Mouse (Mus musculus) myocyte (in vitro differentiated cells): ENCODE data around the gene Cenpa. TPM values are rescaled to one million over a fixed set of nuclear protein-coding genes. Genes with fewer than 3 reads are reported as not detected.

Experiments used
- H3K27me3 ChIP-seq: one replicate; pipeline ENCODE4 v1.6.1; 2011; ENCODE audit not compliant: control insufficient read depth, insufficient read depth, insufficient read length
- H3K36me3 ChIP-seq: one replicate; pipeline ENCODE4 v1.6.1; 2011; ENCODE audit not compliant: control insufficient read depth, insufficient read depth
- H3K4me2 ChIP-seq: one replicate; pipeline ENCODE4 v1.6.1; 2011; ENCODE audit warnings: low read depth, control low read depth
- H3K4me3 ChIP-seq: one replicate; pipeline ENCODE4 v1.5.1; 2011; ENCODE audit warnings: mild to moderate bottlenecking, control low read depth, moderate library complexity
- H3K79me2 ChIP-seq: one replicate; pipeline ENCODE4 v1.6.1; 2011; ENCODE audit not compliant: control insufficient read depth, insufficient read depth
- H3ac ChIP-seq: one replicate; pipeline ENCODE4 v1.6.1; 2011; ENCODE audit not compliant: control insufficient read depth, insufficient read length
- CEBPB ChIP-seq: IDR thresholded peaks from 2 replicates; pipeline ENCODE4 v1.6.1; 2011; ENCODE audit warnings: mild to moderate bottlenecking, moderate library complexity; ENCODE audit not compliant: poor library complexity, insufficient read depth, severe bottlenecking
- E2F4 ChIP-seq: IDR thresholded peaks from one replicate; pipeline ENCODE4 v1.6.1; 2011; ENCODE audit warnings: mild to moderate bottlenecking, control low read depth, moderate library complexity; ENCODE audit not compliant: insufficient read depth
- MAX ChIP-seq: IDR thresholded peaks from one replicate; pipeline ENCODE4 v1.6.1; 2011; ENCODE audit warnings: low read depth, mild to moderate bottlenecking, control low read depth
- MYOD1 ChIP-seq, 3 experiments: IDR thresholded peaks; one replicate each; pipeline ENCODE4 v1.6.1; 2011; ENCODE audit warnings: control low read depth in 2 of 3, low read depth in 2 of 3, mild to moderate bottlenecking in 2 of 3, moderate library complexity in 1 of 3; ENCODE audit not compliant: insufficient read length in 2 of 3, control insufficient read depth in 1 of 3
- MYOG ChIP-seq, 3 experiments: IDR thresholded peaks; one replicate each; pipeline ENCODE4 v1.6.1; 2011; ENCODE audit warnings: control low read depth in 2 of 3, low read depth in 2 of 3, mild to moderate bottlenecking in 2 of 3; ENCODE audit not compliant: insufficient read length in 2 of 3, control insufficient read depth in 1 of 3, insufficient read depth in 1 of 3
- POLR2A ChIP-seq: IDR thresholded peaks from one replicate; pipeline ENCODE4 v1.6.1; 2011; ENCODE audit warnings: low read depth, mild to moderate bottlenecking, control low read depth, moderate library complexity; ENCODE audit not compliant: insufficient read length
- POLR2AphosphoS2 ChIP-seq: IDR thresholded peaks from one replicate; pipeline ENCODE4 v1.6.1; 2011; ENCODE audit warnings: low read depth, control low read depth; ENCODE audit not compliant: insufficient read length
- REST ChIP-seq: IDR thresholded peaks from one replicate; pipeline ENCODE4 v1.6.1; 2011; ENCODE audit warnings: mild to moderate bottlenecking, control low read depth, moderate library complexity; ENCODE audit not compliant: insufficient read depth, insufficient read length
- SRF ChIP-seq: IDR thresholded peaks from one replicate; pipeline ENCODE4 v1.6.1; 2011; ENCODE audit warnings: low read depth; ENCODE audit not compliant: control insufficient read depth, insufficient read length
- TCF12 ChIP-seq: IDR thresholded peaks from one replicate; pipeline ENCODE4 v1.6.1; 2011; ENCODE audit warnings: mild to moderate bottlenecking, control low read depth; ENCODE audit not compliant: poor library complexity, insufficient read depth, severe bottlenecking
- TCF3 ChIP-seq: IDR thresholded peaks from one replicate; pipeline ENCODE4 v1.6.1; 2011; ENCODE audit warnings: low read depth, control low read depth; ENCODE audit not compliant: insufficient read length
- USF1 ChIP-seq: IDR thresholded peaks from one replicate; pipeline ENCODE4 v1.6.1; 2011; ENCODE audit warnings: low read depth, mild to moderate bottlenecking, control low read depth, moderate library complexity
- polyA plus RNA-seq: library from polyadenylated mRNA; unstranded; fragments of >200 nt; fragmentation: generic; extraction: Trizol; gene quantifications from one replicate; pipeline ENCODE4 v1.2.1, GENCODE M21; 2012; ENCODE audit warnings: missing spikeins

The Cenpa gene
- polyA plus RNA-seq, 1 experiment = 65.3 TPM

DNA sequence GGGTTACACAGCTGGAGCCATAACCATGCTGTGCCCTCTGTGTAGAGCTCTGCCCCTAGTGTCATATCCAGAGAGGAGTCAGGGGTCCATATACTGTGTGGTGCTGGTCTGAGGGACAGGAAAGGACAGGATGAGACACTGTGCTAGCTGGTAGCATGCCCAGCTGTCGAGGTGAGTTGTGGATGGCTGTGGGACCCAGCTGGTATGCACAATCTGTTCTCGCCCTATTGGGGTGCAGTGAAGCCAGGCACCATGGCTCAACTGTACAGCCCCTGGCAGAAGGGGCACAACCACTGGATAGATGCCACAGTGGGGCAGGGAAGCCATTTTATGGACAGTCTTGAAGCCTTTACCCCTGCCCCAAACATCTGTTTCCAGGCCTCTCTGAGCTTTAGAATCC lies 47.4 kb upstream of the Cenpa start:
- Histone ChIP-seq H3K4me3 (no peak overlapping the region), H3K4me2 (no peak overlapping the region), H3ac (no peak overlapping the region), H3K36me3 (no peaks in the 10 kb centered on the region), H3K79me2 (no peaks in the 10 kb centered on the region), H3K27me3 (peaks cover 58% of the 10 kb centered on the region)
- no peak for TF ChIP-seq SRF
- no peak for TF ChIP-seq MAX
- TF ChIP-seq REST = no peak
- TF ChIP-seq CEBPB = no peak
- no peak for TF ChIP-seq MYOD1 (IDR thresholded peaks at IDR 0.05; ENCODE audit: control insufficient read depth in 1 of 3, insufficient read length in 2 of 3, low read depth in 2 of 3)

DNA sequence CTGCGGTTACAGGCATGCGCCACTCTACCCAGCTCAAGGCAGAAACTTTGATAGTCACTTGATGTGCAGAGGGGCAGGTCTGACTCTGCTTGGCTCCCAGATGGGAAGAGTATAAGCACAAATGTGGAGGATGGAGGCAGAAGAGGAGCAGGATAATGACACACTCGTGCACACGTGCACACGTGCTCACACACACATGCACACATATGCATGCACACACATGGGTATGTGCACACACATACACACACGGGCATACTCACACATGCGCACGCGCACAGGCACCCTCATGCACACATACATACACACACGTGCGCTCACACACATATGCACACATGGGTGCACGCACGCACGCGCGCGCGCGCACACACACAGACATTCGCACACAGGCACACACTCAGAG lies 46.0 kb upstream of the Cenpa start:
- TF ChIP-seq E2F4 (no peak), POLR2A (no peak), MYOD1 (IDR thresholded peaks at IDR 0.05; ENCODE audit: control insufficient read depth in 1 of 3, insufficient read length in 2 of 3, low read depth in 2 of 3) (no peak), REST (no peak), TCF3 (no peak), USF1 (no peak), MAX (no peak), CEBPB (no peak), SRF (no peak), MYOG (IDR thresholded peaks at IDR 0.05; ENCODE audit: control insufficient read depth in 1 of 3, insufficient read depth in 1 of 3, insufficient read length in 2 of 3, low read depth in 2 of 3) (no peak), TCF12 (no peak), POLR2AphosphoS2 (no peak)
- no peak overlapping the region for H3K4me2 ChIP-seq
- peaks cover 54% of the 10 kb centered on the region for H3K27me3 ChIP-seq
- H3K4me3 ChIP-seq = no peak overlapping the region
- no peak overlapping the region for H3ac ChIP-seq
- no peaks in the 10 kb centered on the region for H3K79me2 ChIP-seq
- H3K36me3 ChIP-seq = no peaks in the 10 kb centered on the region

DNA sequence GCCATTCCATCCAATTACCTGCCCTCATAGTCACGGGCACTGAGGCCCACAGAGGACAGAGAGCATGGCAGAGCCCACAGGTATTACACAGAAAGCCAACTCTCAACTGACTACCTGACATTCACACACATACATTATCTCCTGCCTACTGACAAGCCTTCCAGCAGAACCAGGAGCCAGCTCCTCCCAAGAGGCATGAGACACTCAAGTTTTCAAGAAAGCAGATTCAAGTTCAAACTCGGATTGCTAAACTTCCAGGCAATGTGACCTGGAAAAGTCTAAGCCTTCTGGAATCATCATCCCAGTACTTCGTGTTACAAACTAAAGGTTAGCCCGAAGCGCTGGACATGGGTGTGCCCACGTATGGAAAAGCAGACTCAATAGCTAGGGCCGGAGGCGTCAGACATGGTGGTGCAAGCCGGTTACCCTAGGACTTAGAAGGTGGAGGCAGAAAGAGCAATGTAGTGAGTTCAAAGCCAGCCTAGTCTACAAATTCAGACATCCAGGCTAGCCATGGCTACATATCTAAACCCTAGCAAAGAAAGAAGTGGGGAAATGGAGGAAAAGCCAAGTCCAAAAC lies 45.3 kb upstream of the Cenpa start:
- Histone ChIP-seq H3ac (no peak overlapping the region), H3K79me2 (no peaks in the 10 kb centered on the region), H3K36me3 (no peaks in the 10 kb centered on the region), H3K4me3 (no peak overlapping the region), H3K4me2 (no peak overlapping the region), H3K27me3 (peaks cover 51% of the 10 kb centered on the region)
- no peak for TF ChIP-seq REST
- no peak for TF ChIP-seq USF1
- TF ChIP-seq POLR2A = no peak
- no peak for TF ChIP-seq CEBPB
- TF ChIP-seq E2F4 = no peak
- no peak for TF ChIP-seq TCF12
- no peak for TF ChIP-seq TCF3
- TF ChIP-seq MYOG (IDR thresholded peaks at IDR 0.05; ENCODE audit: control insufficient read depth in 1 of 3, insufficient read depth in 1 of 3, insufficient read length in 2 of 3, low read depth in 2 of 3) = no peak

DNA sequence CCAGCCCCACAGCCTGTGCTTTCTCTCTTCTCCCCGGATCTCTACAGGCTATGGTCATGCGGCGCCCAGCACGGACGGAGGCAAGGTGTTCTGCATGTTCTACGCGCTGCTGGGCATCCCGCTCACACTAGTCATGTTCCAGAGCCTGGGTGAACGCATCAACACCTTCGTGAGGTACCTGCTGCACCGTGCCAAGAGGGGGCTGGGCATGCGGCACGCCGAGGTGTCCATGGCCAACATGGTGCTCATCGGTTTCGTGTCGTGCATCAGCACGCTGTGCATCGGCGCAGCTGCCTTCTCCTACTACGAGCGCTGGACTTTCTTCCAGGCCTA lies 44.8 kb upstream of the Cenpa start:
- Histone ChIP-seq H3K79me2 (no peaks in the 10 kb centered on the region), H3K4me3 (no peak overlapping the region), H3ac (no peak overlapping the region), H3K27me3 (peaks cover 49% of the 10 kb centered on the region), H3K36me3 (no peaks in the 10 kb centered on the region), H3K4me2 (no peak overlapping the region)
- TF ChIP-seq REST (no peak), SRF (no peak), POLR2AphosphoS2 (no peak), CEBPB (no peak), USF1 (no peak), TCF12 (no peak), MAX (no peak), E2F4 (no peak), TCF3 (no peak), MYOD1 (IDR thresholded peaks at IDR 0.05; ENCODE audit: control insufficient read depth in 1 of 3, insufficient read length in 2 of 3, low read depth in 2 of 3) (no peak), MYOG (IDR thresholded peaks at IDR 0.05; ENCODE audit: control insufficient read depth in 1 of 3, insufficient read depth in 1 of 3, insufficient read length in 2 of 3, low read depth in 2 of 3) (no peak), POLR2A (no peak)

DNA sequence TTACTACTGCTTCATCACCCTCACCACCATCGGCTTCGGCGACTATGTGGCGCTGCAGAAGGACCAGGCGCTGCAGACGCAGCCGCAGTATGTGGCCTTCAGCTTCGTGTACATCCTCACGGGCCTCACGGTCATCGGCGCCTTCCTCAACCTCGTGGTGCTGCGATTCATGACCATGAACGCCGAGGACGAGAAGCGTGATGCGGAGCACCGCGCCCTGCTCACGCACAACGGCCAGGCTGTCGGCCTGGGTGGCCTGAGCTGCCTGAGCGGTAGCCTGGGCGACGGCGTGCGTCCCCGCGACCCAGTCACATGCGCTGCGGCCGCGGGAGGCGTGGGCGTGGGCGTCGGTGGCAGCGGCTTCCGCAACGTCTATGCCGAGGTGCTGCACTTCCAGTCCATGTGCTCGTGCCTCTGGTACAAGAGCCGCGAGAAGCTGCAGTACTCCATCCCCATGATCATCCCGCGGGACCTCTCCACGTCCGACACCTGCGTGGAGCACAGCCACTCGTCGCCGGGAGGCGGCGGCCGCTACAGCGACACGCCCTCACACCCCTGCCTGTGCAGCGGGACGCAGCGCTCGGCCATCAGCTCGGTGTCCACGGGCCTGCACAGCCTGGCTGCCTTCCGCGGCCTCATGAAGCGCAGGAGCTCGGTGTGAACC lies 44.3 kb upstream of the Cenpa start:
- no peak overlapping the region for H3K4me2 ChIP-seq
- H3ac ChIP-seq = no peak overlapping the region
- TF ChIP-seq CEBPB (no peak), POLR2AphosphoS2 (no peak), MYOD1 (IDR thresholded peaks at IDR 0.05; ENCODE audit: control insufficient read depth in 1 of 3, insufficient read length in 2 of 3, low read depth in 2 of 3) (no peak)
- H3K4me3 ChIP-seq = no peak overlapping the region
- H3K79me2 ChIP-seq = no peaks in the 10 kb centered on the region
- H3K36me3 ChIP-seq = no peaks in the 10 kb centered on the region
- H3K27me3 ChIP-seq = peaks cover 51% of the 10 kb centered on the region
